Mouse (Mus musculus) natural killer cell, adult 2 months (primary cell): ENCODE data around the gene Cyb5rl.
"Not testable (repeated sequence)": the region's sequence is repeated elsewhere in the genome, so short reads cannot be mapped to it uniquely, and the experiment has no call there.

Experiments
- DNase-seq, 2 experiments: peaks; one replicate each; pipeline ENCODE4 v3.0.0; 2022; ENCODE audit warnings: low spot score in 2 of 2

Cyb5rl gene

DNA sequence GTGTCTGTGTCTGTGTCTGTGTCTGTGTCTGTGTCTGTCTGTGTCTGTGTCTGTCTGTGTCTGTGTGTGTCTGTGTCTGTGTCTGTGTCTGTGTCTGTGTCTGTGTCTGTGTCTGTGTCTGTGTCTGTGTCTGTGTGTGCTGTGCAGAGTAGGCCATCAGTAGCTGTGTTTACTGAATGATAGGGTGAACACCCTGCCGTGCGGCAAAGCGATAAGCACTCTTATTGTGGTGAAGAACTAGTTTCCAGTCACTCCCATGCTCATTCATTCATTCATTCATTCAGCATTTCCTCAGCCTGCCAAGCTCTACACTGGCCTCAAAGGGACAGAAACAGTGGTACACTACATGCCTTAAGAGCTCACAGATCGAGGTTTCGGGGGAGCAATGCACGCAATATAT is 42.4 kb downstream of the Cyb5rl start:
- not testable (repeated sequence) for DNase-seq

DNA sequence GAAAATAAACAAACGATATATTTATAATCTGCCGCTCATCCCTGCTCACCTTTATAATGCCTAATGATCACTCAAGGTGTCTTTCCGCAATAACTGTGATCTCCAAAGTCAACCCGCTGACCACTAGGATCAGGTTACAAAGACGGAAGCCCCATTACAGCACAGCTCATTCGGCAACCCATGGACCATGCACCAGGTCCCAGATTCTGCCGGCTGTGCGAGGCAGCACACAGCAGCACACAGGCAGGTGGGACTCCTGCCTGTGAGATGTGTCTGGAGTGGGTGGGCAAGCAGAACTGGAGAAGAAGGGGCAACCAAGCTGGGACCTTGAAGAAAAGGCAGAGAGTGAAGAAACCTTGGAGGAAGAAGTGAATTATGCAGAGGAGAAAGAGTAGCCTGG is 47.5 kb downstream of the Cyb5rl start:
- no peak for DNase-seq

DNA sequence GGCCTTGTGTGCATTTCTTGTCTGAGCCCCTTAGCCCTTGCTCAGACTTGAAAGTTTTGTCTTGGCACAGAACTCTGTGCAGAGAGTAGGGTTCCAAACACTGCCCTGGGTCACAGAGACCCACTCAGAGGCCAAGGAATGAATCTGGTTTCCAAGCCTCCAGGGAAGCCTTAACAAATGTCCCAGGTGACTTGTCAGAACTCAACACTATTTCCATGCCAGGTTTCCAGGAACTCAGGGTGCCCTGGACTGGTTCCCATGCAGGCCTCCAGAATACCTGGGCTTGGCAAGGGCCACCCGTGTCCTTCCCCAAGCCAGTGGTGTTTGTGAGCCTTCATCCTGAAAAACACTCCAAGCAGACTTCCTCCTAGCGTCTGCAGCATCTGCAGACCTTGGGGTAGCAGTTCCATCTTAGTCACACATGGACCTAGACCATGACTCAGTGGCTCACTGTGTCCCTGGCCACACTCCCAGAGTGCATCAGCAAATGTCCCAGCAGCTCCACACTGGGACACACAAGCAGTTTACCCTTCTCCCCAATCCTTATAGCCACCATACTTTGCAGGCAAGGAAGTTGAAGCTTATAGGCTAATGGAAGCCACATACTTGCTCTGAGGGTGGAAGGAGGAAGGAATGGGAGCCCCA is 51.1 kb downstream of the Cyb5rl start:
- no peak for DNase-seq

DNA sequence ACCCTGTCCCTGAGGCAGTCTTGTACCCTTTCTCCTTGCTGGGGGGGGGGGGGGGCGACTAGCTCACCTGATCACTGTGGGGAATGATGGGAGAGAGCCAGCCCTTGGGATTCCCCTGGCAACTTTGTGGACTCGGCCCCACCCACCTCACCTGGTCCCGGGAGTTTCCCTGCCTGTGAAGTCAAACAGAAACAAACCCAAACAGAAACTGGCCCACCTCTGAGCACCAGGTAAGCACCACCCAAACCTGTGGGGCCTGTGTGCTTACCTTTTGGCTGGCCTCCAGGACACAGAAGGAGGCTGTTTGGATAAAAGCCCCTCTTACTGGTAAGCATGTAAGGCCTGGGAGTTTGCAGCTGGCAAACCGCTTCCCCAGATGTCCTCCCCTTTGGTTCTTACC is 52.3 kb downstream of the Cyb5rl start:
- no peak for DNase-seq

DNA sequence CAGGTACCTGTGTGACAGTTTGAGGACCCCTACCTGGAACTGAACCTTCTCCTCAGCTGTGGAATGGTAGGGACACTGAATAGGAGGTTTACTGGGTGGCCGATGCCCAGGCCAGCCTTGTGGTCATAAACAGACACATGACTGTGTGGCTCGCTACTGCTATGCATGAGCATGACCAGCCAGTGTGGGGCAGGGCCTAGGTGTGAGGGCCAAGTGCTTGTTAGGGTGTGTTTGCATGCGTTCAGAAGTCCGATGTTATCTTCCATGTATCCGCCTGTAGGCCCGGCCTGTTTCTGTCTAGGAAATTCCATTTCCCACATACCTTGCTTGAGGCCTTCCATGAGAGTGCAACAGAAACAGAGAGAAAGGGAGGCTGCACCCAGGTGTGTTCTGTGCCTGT is 53.9 kb downstream of the Cyb5rl start:
- no peak for DNase-seq

DNA sequence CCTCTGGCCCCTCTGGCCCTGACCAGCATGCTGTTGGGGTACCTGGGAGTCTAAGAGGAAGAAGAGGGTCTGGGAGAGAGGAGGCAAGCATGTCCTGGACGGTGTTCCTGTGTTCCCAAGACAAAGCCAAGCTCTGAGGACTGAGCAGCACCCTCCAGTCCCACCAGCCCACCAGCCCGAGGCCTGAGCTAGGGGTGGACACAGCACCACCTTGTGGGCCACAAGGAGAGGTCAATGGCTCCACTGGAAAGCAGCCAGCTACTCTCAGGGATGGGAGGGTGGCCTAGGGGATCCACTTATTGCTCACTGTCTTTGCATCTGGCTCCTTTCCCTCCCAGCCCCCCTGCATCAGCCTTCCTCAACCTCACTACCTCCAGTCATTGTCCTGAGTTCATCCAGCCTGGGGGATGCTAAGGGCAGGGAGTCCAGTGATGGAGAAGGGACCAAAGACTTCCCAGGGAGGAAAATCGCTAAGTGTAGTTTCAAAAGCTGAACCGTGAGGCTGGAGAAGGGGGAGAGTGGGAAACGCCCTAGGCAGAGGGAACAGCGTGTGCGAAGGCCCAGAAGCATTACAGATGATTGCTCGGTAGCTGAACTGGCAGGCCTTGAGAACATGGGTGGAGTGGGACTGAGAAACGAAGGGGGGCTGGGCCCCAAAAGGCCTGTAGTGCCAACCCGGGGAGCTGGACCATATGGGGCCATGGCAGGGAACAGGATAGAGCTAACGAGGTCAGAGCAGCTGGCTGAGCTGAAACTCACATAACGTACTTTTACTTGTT is 54.6 kb downstream of the Cyb5rl start:
- no peak for DNase-seq

DNA sequence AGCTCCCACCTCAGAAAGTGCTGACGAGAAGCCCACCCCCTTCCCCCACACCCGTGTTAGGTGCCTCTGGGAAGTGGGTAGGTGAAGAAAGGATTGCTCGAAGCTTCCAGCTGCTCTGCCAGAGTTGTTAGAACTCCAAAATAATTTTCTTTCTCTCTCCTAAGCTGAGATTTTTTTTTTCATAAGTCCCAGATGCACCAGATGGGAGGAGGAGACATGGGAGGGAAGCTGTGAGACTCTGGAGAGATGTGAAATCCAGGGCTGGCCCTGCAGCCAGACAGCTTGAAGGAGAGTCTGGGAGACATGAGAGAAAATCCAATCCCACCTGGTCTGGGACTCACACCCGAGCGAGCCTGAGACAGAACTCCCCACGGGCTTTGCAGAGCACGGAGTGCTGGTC is 57.6 kb downstream of the Cyb5rl start:
- no peak for DNase-seq

DNA sequence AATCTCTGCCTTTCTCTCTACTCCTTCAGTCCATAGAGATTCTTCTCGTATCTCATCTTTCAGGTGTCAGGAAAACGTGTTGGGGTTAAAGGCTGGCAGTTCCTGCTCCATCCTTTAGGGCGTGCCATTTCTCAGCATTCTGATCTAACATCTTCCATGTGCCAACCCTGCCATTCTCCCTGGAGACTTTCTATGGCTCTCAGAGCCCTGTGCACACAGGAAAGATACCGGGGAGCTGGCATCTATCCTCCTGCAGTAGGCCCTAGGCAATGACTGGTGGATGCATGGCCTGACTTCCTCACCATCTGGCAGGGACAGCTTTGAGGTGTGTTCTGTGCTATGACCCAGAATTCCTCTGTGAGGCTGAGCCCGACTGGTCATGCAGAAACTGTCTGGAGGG is 58.3 kb downstream of the Cyb5rl start:
- no peak for DNase-seq

DNA sequence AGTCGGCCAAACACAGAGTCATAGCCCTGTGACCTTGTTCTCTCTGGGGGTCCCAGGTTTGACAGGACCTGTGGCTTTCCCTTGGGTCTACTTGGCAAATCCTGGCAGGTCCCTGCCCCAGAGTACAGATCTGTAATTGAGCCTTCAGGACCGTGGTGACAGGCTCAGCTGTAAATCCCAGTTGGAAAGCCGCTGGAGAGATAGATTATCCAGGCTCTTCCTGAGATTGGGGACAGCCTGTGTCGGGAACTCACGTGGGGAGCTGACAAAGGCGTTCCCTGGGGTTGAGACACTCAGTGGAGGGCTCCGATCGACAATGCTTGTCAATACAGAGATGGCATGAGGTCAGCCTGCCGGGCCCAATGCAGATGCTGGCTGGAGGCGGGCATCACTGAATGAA is 59.6 kb downstream of the Cyb5rl start:
- no peak for DNase-seq

DNA sequence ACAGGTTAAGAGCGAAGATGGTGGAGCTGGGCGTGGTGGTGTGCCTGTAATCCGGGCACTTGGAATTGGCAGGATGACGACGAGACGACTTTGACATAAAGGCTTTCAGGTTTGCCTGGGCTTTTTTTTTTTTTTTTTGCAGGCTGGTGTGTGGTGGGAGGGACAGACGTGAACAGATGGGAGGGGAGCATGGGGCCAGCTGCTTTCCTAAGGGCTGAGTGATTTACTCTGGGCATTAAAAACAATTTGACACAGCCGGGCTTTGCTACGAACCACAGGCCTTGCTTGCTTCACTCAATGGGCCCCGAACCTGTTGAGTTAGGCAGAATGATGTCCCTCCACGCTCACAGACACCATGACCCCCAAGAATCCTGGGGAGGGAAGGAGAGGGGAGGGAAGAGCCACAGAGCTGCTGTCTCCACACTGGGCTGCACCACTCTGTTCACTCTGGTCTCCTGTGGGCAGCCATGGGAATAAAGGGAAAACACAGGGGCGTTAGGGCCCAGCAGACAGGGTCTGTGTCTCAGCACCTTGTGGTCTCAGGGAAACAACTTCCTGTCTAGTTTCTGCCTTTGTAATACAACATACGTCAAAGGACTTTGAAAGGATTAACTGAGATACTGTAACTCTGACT is 60.2 kb downstream of the Cyb5rl start:
- DNase-seq: no peak

DNA sequence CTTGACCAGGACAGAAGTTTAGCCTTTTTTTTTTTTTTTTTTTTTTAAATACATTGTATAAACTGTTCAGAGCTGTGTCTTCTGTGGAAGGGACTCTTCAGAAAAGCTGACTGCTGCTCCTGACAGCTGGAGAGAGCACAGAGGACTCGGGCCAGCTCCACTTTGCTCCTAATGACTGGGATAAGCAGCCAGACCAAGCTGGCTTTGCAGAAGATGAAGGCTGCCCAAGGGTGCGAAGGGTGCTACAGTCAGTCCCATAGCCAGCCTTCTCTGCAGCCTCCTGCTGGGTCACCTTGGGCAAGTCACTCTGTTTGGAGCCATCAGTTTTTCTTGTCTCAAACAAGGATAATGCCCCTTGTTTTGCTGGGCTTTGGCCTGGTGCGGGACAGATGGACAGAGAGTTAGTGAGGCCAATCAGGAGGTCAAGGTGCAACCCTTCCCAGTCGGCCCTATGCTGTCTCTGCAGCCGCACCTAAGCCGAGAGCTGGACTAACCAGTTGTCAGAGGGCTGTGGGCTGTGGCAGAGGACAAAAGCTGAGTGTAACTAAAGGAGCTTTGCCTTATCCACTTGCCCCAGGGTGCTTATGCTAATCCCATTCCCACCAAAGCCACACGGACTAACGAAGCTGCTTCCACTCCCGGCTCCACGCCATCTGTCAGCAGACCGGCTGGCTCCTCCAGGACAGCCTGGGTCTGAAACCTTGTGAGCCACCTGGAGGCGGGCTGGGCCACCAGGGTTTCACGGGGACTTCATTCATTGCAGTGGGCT is 61.3 kb downstream of the Cyb5rl start:
- DNase-seq: no peak

DNA sequence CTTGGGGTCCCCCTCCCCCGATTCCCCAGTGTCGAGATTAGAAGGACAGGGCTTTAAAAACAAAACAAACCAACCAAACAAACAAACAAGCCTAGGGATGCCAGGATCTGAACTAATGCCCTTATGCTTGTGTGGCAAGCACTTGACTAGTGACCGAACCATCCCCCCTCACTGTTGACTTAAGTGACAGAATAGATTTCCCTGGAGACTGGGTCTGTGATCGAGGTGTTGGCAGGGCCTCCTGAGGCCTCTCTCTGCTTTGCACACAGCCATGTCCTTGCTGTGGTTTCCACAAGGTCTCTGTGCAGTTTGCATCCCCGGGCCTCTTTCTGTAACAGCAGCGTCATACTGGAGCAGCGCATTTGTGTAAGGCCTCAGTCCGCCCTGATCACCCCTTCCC is 62.6 kb downstream of the Cyb5rl start:
- DNase-seq: no peak

DNA sequence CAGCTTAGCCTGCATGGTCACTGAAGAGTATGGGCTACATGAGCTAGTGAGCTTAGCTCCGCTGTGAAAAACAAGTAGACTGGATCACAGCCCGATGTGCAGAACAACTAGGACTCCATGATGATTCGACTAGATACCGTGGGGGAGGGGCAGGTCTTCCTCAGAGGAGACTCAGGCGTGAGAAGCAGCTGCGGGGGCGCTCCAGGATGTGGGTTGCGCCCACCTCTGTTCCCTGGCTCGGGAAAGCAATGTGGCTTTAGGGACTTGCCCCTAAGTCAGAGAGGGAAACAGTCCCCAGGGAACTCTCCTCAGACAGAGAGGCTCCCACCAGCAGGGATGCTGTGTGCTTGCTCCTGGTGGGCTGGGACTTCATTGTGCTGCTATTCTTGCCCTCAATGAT is 63.7 kb downstream of the Cyb5rl start:
- DNase-seq: no peak

DNA sequence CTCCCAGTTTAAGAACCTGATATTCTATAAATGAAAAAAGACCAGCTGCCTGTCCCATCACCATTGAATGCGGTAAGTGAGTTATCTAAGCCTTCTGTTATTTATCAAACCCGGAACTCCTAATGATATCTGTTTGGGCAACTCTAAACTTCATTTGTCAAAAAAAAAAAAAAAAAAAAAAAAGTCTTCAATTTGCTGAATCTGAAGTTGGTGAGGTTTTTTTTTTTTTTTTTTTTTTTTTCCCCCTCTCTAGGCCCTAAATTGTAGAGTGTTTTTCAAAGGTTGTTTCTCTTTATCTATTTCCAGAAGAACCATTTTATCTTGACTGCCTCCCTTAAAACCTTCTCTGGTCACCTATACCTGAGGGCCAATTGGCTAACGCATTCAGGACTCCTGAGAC is 68.1 kb downstream of the Cyb5rl start:
- DNase-seq: no peak

DNA sequence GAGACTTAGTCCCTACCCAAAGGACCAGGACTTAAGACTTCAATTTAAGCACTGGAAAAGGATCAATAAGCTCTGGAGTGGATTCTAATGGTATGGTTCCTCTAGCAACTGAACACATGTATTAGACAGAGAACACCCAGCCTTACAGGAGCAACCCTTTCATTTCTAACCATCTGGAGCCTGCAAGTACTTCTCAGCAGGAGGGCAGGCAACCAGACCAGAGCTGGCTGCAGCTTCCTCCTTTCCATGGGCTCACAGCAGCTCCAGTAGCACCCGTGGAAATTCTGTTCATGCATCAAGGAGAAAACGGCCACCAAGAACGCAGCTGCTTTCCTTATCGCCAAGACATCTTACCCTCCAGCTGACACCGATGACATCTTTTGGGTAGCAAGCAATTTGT is 68.9 kb downstream of the Cyb5rl start:
- DNase-seq: no peak

DNA sequence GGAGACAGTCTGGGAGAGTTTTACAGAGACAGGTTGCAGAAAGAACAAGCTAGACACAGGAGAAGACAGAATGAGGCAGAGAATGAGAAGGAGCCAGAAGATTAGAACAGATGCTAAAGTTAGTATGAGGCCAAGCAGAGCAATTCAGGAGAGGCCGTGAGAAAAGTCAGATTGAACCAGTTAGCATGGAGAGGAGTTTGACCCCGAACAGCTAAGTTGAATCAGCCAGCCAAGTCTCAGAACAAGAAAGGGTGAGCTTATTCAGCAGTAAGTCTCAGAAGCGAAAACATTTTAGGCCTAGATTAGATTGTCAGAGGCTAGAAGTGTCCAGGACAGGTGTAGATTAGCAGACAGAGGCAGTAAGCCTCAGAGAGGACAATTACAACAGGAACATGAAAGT is 69.7 kb downstream of the Cyb5rl start:
- no peak for DNase-seq
